Mouse (Mus musculus) brain, adult 2 months (tissue): ENCODE measurements around the gene E2f4.

ENCODE experiments used
- DNase-seq: peaks from one replicate; pipeline ENCODE4 v3.0.0; 2011; ENCODE audit warnings: low read depth, low spot score

Gene E2f4

GRCm38 (mm10) chr8:105315073-105315769 is 17.8 kb downstream of the E2f4 start:
- DNase-seq: no peak

- DNase-seq: no peak
These were observed 20.5 kb downstream of the E2f4 start for GRCm38 (mm10) chr8:105317941-105318340.

GRCm38 (mm10) chr8:105318662-105319190 is 21.3 kb downstream of the E2f4 start:
- peak; percentile 51 for DNase-seq

- DNase-seq: no peak
These were observed 25.7 kb downstream of the E2f4 start for GRCm38 (mm10) chr8:105323183-105323582.

- no peak for DNase-seq
These were observed 28.2 kb downstream of the E2f4 start for GRCm38 (mm10) chr8:105325641-105326093.

GRCm38 (mm10) chr8:105326141-105326672 is 28.7 kb downstream of the E2f4 start, which contains the start of the genes Lrrc29 and Tmem208:
TSS of gene Lrrc29 (minus strand) at chr8:105326278.
TSS of gene Tmem208 (plus strand) at chr8:105326354.
- DNase-seq: peak; percentile 98

GRCm38 (mm10) chr8:105326968-105327367 is 29.5 kb downstream of the E2f4 start:
- no peak for DNase-seq

- no peak for DNase-seq
These were observed 32.9 kb downstream of the E2f4 start for GRCm38 (mm10) chr8:105330325-105330724.

GRCm38 (mm10) chr8:105331469-105331868 is 34.0 kb downstream of the E2f4 start:
- no peak for DNase-seq

- no peak for DNase-seq
These were observed 34.5 kb downstream of the E2f4 start for GRCm38 (mm10) chr8:105331931-105332330.

GRCm38 (mm10) chr8:105332523-105332922 is 35.1 kb downstream of the E2f4 start:
- DNase-seq: no peak

GRCm38 (mm10) chr8:105336373-105337130 is 39.1 kb downstream of the E2f4 start:
- peak; percentile 29 for DNase-seq

GRCm38 (mm10) chr8:105338992-105339391 is 41.5 kb downstream of the E2f4 start:
- DNase-seq: no peak

GRCm38 (mm10) chr8:105339886-105340635 is 42.6 kb downstream of the E2f4 start:
- DNase-seq: peak; percentile 38

GRCm38 (mm10) chr8:105341399-105341798 is 43.9 kb downstream of the E2f4 start:
- DNase-seq: no peak

- DNase-seq: no peak
These were observed 45.3 kb downstream of the E2f4 start for GRCm38 (mm10) chr8:105342768-105343167.

- DNase-seq: no peak
These were observed 46.5 kb downstream of the E2f4 start for GRCm38 (mm10) chr8:105343791-105344574.

- DNase-seq: peak; percentile 47
These were observed 47.9 kb downstream of the E2f4 start for GRCm38 (mm10) chr8:105345061-105345975.

GRCm38 (mm10) chr8:105346611-105347427 is 49.4 kb downstream of the E2f4 start:
- peak; percentile 44 for DNase-seq
